Mouse (Mus musculus): ENCODE results near the gene Ppt1. TPM values are rescaled to one million over a fixed set of nuclear protein-coding genes. Genes with fewer than 3 reads are reported as not detected.

Gene Ppt1
- polyA plus RNA-seq, 1 experiment = 158 TPM

- H3K4me1 ChIP-seq (ENCODE audit: control insufficient read depth, insufficient read depth, low read length) = peaks cover 34% of the 10 kb centered on the region
- H3K4me3 ChIP-seq (ENCODE audit: insufficient read depth, low read length) = peak overlapping the region; percentile 75
- peak overlapping the region; percentile 55 for H3K27ac ChIP-seq (ENCODE audit: insufficient read depth, low read depth, low read length)
- no peak for TF ChIP-seq CTCF (IDR thresholded peaks at IDR 0.05; ENCODE audit: low read depth, low read length)
- no peak for TF ChIP-seq POLR2A (IDR thresholded peaks at IDR 0.05; ENCODE audit: borderline replicate concordance, low read depth, low read length)
These were observed 347 bp downstream of the Ppt1 start for GRCm38 (mm10) chr4:122836403-122836775.

- Histone ChIP-seq H3K4me3 (ENCODE audit: insufficient read depth, low read length) (peak overlapping the region; percentile 75; the same call in 1 of the 2 replicates), H3K27ac (ENCODE audit: insufficient read depth, low read depth, low read length) (no peak overlapping the region), H3K4me1 (ENCODE audit: control insufficient read depth, insufficient read depth, low read length) (peaks cover 34% of the 10 kb centered on the region)
- TF ChIP-seq CTCF (IDR thresholded peaks at IDR 0.05; ENCODE audit: low read depth, low read length) (no peak), POLR2A (IDR thresholded peaks at IDR 0.05; ENCODE audit: borderline replicate concordance, low read depth, low read length) (no peak)
These were observed 1.2 kb downstream of the Ppt1 start for GRCm38 (mm10) chr4:122837180-122837730.

- Histone ChIP-seq H3K4me3 (ENCODE audit: insufficient read depth, low read length) (no peak overlapping the region), H3K27ac (ENCODE audit: insufficient read depth, low read depth, low read length) (peak overlapping the region; percentile 49), H3K4me1 (ENCODE audit: control insufficient read depth, insufficient read depth, low read length) (peaks cover 34% of the 10 kb centered on the region)
- TF ChIP-seq POLR2A (IDR thresholded peaks at IDR 0.05; ENCODE audit: borderline replicate concordance, low read depth, low read length) (no peak), CTCF (IDR thresholded peaks at IDR 0.05; ENCODE audit: low read depth, low read length) (no peak)
These were observed 2.0 kb downstream of the Ppt1 start for GRCm38 (mm10) chr4:122837994-122838393.

GRCm38 (mm10) chr4:122838416-122838815 is 2.4 kb downstream of the Ppt1 start:
- Histone ChIP-seq H3K27ac (ENCODE audit: insufficient read depth, low read depth, low read length) (peak overlapping the region; percentile 49), H3K4me1 (ENCODE audit: control insufficient read depth, insufficient read depth, low read length) (peaks cover 34% of the 10 kb centered on the region), H3K4me3 (ENCODE audit: insufficient read depth, low read length) (no peak overlapping the region)
- TF ChIP-seq CTCF (IDR thresholded peaks at IDR 0.05; ENCODE audit: low read depth, low read length) (no peak), POLR2A (IDR thresholded peaks at IDR 0.05; ENCODE audit: borderline replicate concordance, low read depth, low read length) (no peak)

GRCm38 (mm10) chr4:122848150-122848621 is 12.1 kb downstream of the Ppt1 start:
- Histone ChIP-seq H3K4me1 (ENCODE audit: control insufficient read depth, insufficient read depth, low read length) (peaks cover 41% of the 10 kb centered on the region), H3K27ac (ENCODE audit: insufficient read depth, low read depth, low read length) (peak overlapping the region; percentile 66), H3K4me3 (ENCODE audit: insufficient read depth, low read length) (0 out of 2 replicates have a peak overlapping the region, but pooled peaks have one; percentile 15)
- TF ChIP-seq POLR2A (IDR thresholded peaks at IDR 0.05; ENCODE audit: borderline replicate concordance, low read depth, low read length) (no peak), CTCF (IDR thresholded peaks at IDR 0.05; ENCODE audit: low read depth, low read length) (no peak)

GRCm38 (mm10) chr4:122851535-122851934 is 15.5 kb downstream of the Ppt1 start:
- no peak overlapping the region for H3K4me3 ChIP-seq (ENCODE audit: insufficient read depth, low read length)
- TF ChIP-seq CTCF (IDR thresholded peaks at IDR 0.05; ENCODE audit: low read depth, low read length) (no peak), POLR2A (IDR thresholded peaks at IDR 0.05; ENCODE audit: borderline replicate concordance, low read depth, low read length) (no peak)
- peaks cover 60% of the 10 kb centered on the region for H3K4me1 ChIP-seq (ENCODE audit: control insufficient read depth, insufficient read depth, low read length)
- H3K27ac ChIP-seq (ENCODE audit: insufficient read depth, low read depth, low read length) = no peak overlapping the region

GRCm38 (mm10) chr4:122853691-122854090 is 17.6 kb downstream of the Ppt1 start:
- Histone ChIP-seq H3K27ac (ENCODE audit: insufficient read depth, low read depth, low read length) (peak overlapping the region; percentile 92), H3K4me3 (ENCODE audit: insufficient read depth, low read length) (no peak overlapping the region), H3K4me1 (ENCODE audit: control insufficient read depth, insufficient read depth, low read length) (peaks cover 47% of the 10 kb centered on the region)
- TF ChIP-seq POLR2A (IDR thresholded peaks at IDR 0.05; ENCODE audit: borderline replicate concordance, low read depth, low read length) (no peak), CTCF (IDR thresholded peaks at IDR 0.05; ENCODE audit: low read depth, low read length) (no peak)

- Histone ChIP-seq H3K27ac (ENCODE audit: insufficient read depth, low read depth, low read length) (peak overlapping the region; percentile 65; the same call in 1 of the 2 replicates), H3K4me3 (ENCODE audit: insufficient read depth, low read length) (no peak overlapping the region), H3K4me1 (ENCODE audit: control insufficient read depth, insufficient read depth, low read length) (peaks cover 44% of the 10 kb centered on the region)
- TF ChIP-seq CTCF (IDR thresholded peaks at IDR 0.05; ENCODE audit: low read depth, low read length) (no peak), POLR2A (IDR thresholded peaks at IDR 0.05; ENCODE audit: borderline replicate concordance, low read depth, low read length) (no peak)
These were observed 18.7 kb downstream of the Ppt1 start for GRCm38 (mm10) chr4:122854770-122855169.

GRCm38 (mm10) chr4:122857909-122858308 is 21.9 kb downstream of the Ppt1 start:
- H3K4me1 ChIP-seq (ENCODE audit: control insufficient read depth, insufficient read depth, low read length) = peaks cover 46% of the 10 kb centered on the region
- H3K4me3 ChIP-seq (ENCODE audit: insufficient read depth, low read length) = no peak overlapping the region
- no peak overlapping the region for H3K27ac ChIP-seq (ENCODE audit: insufficient read depth, low read depth, low read length)
- TF ChIP-seq POLR2A (IDR thresholded peaks at IDR 0.05; ENCODE audit: borderline replicate concordance, low read depth, low read length) (no peak), CTCF (IDR thresholded peaks at IDR 0.05; ENCODE audit: low read depth, low read length) (no peak)

GRCm38 (mm10) chr4:122859096-122859674 is 23.1 kb downstream of the Ppt1 start:
- H3K27ac ChIP-seq (ENCODE audit: insufficient read depth, low read depth, low read length) = peak overlapping the region; percentile 23; the same call in 1 of the 2 replicates
- TF ChIP-seq POLR2A (IDR thresholded peaks at IDR 0.05; ENCODE audit: borderline replicate concordance, low read depth, low read length) (no peak), CTCF (IDR thresholded peaks at IDR 0.05; ENCODE audit: low read depth, low read length) (no peak)
- H3K4me3 ChIP-seq (ENCODE audit: insufficient read depth, low read length) = no peak overlapping the region
- H3K4me1 ChIP-seq (ENCODE audit: control insufficient read depth, insufficient read depth, low read length) = peaks cover 36% of the 10 kb centered on the region
